Mouse (Mus musculus) forebrain, postnatal 0 days (tissue): ENCODE data around the gene Gm20517. TPM values are rescaled to one million over a fixed set of nuclear protein-coding genes. Genes with fewer than 3 reads are reported as not detected.
A peak's percentile ranks its signal among the peaks of the same experiment; 100 is the strongest.

Experiments
- ATAC-seq: fragments of 200-750 bp; cut with Nextera tagmentation; 2 replicates; pipeline ENCODE4 v1.8.0; 2017; ENCODE audit warnings: mild to moderate bottlenecking, moderate library complexity
- DNase-seq: peaks from one replicate; pipeline ENCODE4 v3.0.0-alpha.2; 2015
- H3K27ac ChIP-seq: fragments of 300-500 bp; sonication (generic); 2 replicates; pipeline ENCODE4 v1.5.1; 2014; ENCODE audit warnings: low read depth, mild to moderate bottlenecking, antibody characterized with exemption, low read length, moderate library complexity, mixed read lengths
- H3K27me3 ChIP-seq: fragments of 300-500 bp; sonication (generic); 2 replicates; pipeline ENCODE4 v1.6.1; 2014; ENCODE audit warnings: mild to moderate bottlenecking, low read length, mixed read lengths; ENCODE audit not compliant: insufficient read depth
- H3K36me3 ChIP-seq: fragments of 300-500 bp; sonication (generic); 2 replicates; pipeline ENCODE4 v1.6.1; 2014; ENCODE audit warnings: mild to moderate bottlenecking, moderate library complexity; ENCODE audit not compliant: insufficient read depth
- H3K4me1 ChIP-seq: fragments of 300-500 bp; sonication (generic); 2 replicates; pipeline ENCODE4 v1.6.1; 2014; ENCODE audit warnings: antibody characterized with exemption; ENCODE audit not compliant: insufficient read depth
- H3K4me2 ChIP-seq: fragments of 300-500 bp; sonication (generic); 2 replicates; pipeline ENCODE4 v1.6.1; 2014; ENCODE audit warnings: low read depth, mild to moderate bottlenecking, moderate library complexity
- H3K4me3 ChIP-seq: fragments of 300-500 bp; sonication (generic); 2 replicates; pipeline ENCODE4 v1.5.1; 2014; ENCODE audit warnings: low read depth, low read length, mixed read lengths
- H3K9ac ChIP-seq: fragments of 300-500 bp; sonication (generic); 2 replicates; pipeline ENCODE4 v1.6.1; 2014; ENCODE audit warnings: mild to moderate bottlenecking
- H3K9me3 ChIP-seq: fragments of 300-500 bp; sonication (generic); 2 replicates; pipeline ENCODE4 v1.6.1; 2016; ENCODE audit warnings: low read length
- CTCF ChIP-seq: sonication (generic); IDR thresholded peaks from 2 replicates; pipeline ENCODE4 v1.5.1; 2016; ENCODE audit warnings: antibody characterized with exemption, control low read depth, low read depth
- WGBS: fragments of 180-500 bp; shearing (Covaris S2); extraction: QIAGEN DNeasy Blood & Tissue Kit; methylation state at CpG from one replicate; pipeline ENCODE4 v1.1.7; 2014; 5-methylcytosine and 5-hydroxymethylcytosine counted together
- polyA plus RNA-seq: library from polyadenylated mRNA; unstranded; fragments of >200 nt; fragmentation: Nextera tagmentation; extraction: Ambion mirVana; gene quantifications from 2 replicates; pipeline ENCODE4 v1.2.1, GENCODE M21; 2015
- total RNA-seq: library from RNA; depleted of rRNA; stranded (reverse); fragments of >200 nt; gene quantifications from 2 replicates; pipeline ENCODE4 v1.2.3, GENCODE M21; 2014

Gm20517 gene
- total and polyA plus RNA-seq, 2 experiments from 2014 or later: 1.4 to 4.7 TPM

DNA sequence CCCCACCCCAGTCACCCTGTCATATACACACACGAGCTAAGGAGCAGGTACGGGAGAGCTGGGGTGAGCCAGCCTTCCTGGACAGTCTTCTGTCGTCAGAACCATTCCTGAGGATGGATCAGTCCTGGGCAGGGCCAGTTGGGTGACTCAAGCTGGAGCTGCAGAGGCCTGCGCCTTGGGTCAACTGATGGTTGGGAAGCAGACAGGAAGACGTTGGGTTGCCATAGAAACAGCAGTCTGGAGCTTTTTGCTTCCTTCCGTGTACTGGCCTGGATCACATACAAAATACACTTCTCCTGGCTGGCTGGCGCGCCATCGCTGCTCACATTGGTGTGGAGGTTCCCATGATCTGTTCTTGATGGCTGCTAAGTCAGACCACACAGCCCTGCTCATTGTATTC is 90.4 kb downstream of the Gm20517 start:
- no peak for TF ChIP-seq CTCF
- Histone ChIP-seq H3K4me1 (no peaks in the 10 kb centered on the region), H3K27me3 (no peaks in the 10 kb centered on the region), H3K27ac (peak overlapping the region; percentile 41; the same call in 1 of the 2 replicates), H3K9me3 (no peaks in the 10 kb centered on the region), H3K36me3 (peaks cover 38% of the 10 kb centered on the region), H3K4me3 (no peak overlapping the region), H3K9ac (no peak overlapping the region), H3K4me2 (no peak overlapping the region)
- peak; percentile 65 for ATAC-seq
- 74% methylated on average over 9 of the region's 9 CpGs for WGBS
- peak; percentile 24 for DNase-seq

DNA sequence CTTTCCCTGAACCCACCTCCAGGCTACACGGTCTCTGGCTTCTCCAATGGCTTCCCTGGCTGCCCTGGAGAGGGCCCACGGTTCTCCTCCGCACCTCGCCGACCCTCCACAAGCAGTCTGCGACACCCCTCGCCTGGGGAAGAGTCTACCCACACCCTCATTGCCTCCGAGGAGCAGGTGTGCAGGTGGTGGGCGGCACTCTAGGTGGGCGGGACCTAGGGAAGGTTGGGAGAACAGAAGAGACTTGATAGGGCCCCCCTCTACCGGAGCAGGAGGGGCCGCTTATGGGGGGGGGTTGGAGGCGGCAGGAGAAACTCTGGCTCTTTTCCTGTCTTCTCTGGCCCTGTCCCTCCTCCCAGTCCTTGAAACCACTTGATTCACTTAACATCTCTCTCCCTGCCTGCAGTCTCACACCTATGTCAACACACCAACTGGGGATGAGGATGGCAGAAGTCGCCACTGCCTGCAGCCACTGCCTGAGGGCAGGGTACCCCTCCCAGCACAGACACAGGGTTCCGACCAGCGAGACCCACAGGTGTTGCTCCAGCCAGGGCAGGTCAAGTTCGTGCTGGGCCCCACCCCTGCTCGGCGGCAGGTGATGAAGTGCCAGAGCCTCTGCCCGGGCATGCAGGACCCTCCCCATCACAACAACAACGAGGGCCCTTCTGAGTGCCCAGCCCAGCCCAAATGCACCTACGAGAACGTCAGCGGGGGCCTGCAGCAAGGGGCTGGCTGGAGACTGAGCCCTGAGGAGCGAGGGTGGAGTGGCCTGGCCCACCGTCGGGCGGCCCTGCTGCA is 91.4 kb downstream of the Gm20517 start:
- 54% methylated on average over 28 of the region's 28 CpGs for WGBS
- Histone ChIP-seq H3K4me1 (no peaks in the 10 kb centered on the region), H3K36me3 (peaks cover 38% of the 10 kb centered on the region), H3K4me3 (no peak overlapping the region), H3K27me3 (no peaks in the 10 kb centered on the region), H3K4me2 (no peak overlapping the region), H3K9me3 (no peaks in the 10 kb centered on the region), H3K27ac (no peak overlapping the region), H3K9ac (no peak overlapping the region)
- TF ChIP-seq CTCF: no peak
- ATAC-seq: no peak
- no peak for DNase-seq

DNA sequence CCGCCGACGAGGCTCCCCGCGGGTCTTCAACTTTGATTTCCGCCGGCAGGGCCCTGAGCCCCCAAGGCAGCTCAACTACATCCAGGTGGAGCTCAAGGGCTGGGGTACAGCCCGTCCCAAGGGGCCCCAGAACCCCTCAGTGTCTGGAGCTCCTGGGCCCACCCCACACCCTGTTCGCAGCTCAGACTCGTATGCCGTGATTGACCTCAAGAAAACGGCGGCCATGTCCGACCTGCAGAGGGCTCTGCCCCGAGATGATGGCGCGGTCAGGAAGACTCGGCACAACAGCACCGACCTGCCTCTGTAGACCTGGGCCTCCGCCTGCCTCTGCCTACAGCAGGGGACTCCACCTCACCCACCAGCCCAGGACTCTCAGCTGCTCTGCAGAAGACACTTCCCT is 92.2 kb downstream of the Gm20517 start:
- Histone ChIP-seq H3K4me1 (no peaks in the 10 kb centered on the region), H3K27me3 (no peaks in the 10 kb centered on the region), H3K4me3 (no peak overlapping the region), H3K9me3 (no peaks in the 10 kb centered on the region), H3K36me3 (peaks cover 35% of the 10 kb centered on the region), H3K27ac (no peak overlapping the region), H3K4me2 (no peak overlapping the region), H3K9ac (no peak overlapping the region)
- DNase-seq (no peak), ATAC-seq (no peak)
- no peak for TF ChIP-seq CTCF
- WGBS: 35% methylated on average over 20 of the region's 20 CpGs

DNA sequence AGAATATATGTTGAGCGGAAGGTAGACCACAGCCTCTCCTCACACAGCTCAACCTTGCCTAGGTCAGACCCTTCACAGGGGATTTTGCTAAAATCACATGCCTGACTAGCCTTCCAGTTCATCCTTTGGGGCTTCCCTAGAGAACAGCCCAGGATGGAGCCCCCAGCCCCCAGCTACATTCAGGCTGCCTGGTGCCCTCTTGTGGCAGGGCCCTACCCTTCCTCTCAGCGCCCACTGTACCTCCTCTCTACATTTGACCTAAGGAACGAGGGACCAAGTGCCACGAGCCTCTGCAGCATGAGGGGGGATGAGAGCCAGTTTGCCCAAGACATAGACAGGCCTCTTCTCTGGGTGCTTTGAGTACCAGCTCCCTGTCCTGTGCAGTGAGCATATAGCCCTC is 93.3 kb downstream of the Gm20517 start:
- 84% methylated on average over 4 of the region's 4 CpGs for WGBS
- no peak for ATAC-seq
- DNase-seq: no peak

DNA sequence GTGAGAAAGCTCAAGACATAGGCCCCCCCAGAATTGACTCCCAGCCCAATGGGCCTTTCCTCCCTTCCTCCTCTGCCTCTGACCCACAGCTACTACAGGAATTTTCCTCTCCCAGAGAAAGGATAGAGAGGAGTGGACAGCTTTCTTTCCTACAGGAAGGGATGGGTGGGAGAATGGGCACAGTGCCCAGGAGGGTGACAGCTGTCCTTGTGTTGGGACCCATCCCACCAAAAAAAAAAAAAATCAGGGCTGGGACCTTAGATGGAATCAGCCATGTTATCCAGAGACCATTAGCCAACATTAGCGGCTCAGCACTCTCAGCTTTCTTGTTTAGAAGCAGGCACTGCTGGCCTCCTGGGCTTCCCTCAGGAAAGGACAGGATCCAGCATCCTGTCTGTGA is 94.8 kb downstream of the Gm20517 start:
- TF ChIP-seq CTCF: no peak
- no peak overlapping the region for H3K4me3 ChIP-seq
- DNase-seq (no peak), ATAC-seq (no peak)
- H3K9me3 ChIP-seq: no peaks in the 10 kb centered on the region
- H3K27ac ChIP-seq: no peak overlapping the region
- no peak overlapping the region for H3K9ac ChIP-seq
- H3K4me1 ChIP-seq: no peaks in the 10 kb centered on the region
- WGBS: 82% methylated on average over 1 of the region's 1 CpGs
- H3K4me2 ChIP-seq: no peak overlapping the region
- peaks cover 17% of the 10 kb centered on the region for H3K36me3 ChIP-seq
- H3K27me3 ChIP-seq: no peaks in the 10 kb centered on the region

More for the DNA sequence above, 93.3 kb downstream of the Gm20517 start:
- no peak overlapping the region for H3K27ac ChIP-seq
- peaks cover 32% of the 10 kb centered on the region for H3K36me3 ChIP-seq
- no peaks in the 10 kb centered on the region for H3K9me3 ChIP-seq
- H3K4me3 ChIP-seq: no peak overlapping the region
- no peaks in the 10 kb centered on the region for H3K4me1 ChIP-seq
- no peaks in the 10 kb centered on the region for H3K27me3 ChIP-seq
- H3K4me2 ChIP-seq: no peak overlapping the region
- H3K9ac ChIP-seq: no peak overlapping the region
- TF ChIP-seq CTCF: peak; percentile 13; the same call in 1 of the 2 replicates

DNA sequence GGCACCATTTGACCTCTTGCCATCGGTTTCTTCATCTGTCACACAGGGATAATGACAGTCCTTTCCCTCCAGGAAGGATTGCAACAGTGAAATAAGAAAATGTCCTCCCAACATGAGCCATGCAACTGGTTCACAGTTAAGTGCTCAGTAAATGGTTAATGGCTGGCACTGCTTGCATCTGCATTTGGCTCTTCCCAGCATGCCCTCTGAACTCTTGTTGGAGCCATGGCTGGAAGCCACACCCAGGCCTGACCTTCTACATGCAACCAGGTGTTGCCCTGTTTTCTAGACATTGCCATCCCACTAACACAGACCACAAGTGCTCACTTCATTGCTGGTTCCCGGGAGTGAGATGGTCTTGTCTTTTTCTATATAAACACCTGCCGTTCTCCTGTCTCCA is 96.6 kb downstream of the Gm20517 start:
- Histone ChIP-seq H3K9me3 (no peaks in the 10 kb centered on the region), H3K4me2 (no peak overlapping the region), H3K27ac (no peak overlapping the region), H3K4me3 (no peak overlapping the region), H3K4me1 (no peaks in the 10 kb centered on the region), H3K9ac (no peak overlapping the region), H3K36me3 (peaks cover 10% of the 10 kb centered on the region), H3K27me3 (no peaks in the 10 kb centered on the region)
- DNase-seq (no peak), ATAC-seq (no peak)
- WGBS: 72% methylated on average over 3 of the region's 3 CpGs
- TF ChIP-seq CTCF: no peak

DNA sequence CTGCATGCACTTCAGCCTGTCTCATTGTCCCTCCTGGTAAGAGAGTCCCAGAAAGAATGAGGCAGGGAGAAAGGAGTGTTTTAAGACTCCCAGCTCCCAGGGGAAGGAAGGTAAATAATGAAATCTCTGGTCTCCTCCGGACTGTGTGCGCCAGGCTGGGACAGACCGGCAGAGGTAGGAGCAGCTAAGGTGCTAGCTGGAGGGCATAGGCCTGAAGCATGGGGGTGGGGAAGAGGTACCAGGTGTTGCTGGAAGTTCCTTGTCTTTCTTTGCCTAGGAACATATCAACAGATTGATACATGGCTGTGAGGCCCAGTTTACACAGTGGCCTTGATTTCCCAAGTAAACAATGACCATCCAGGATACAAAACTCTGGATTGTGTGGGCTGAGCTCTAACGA is 97.6 kb downstream of the Gm20517 start:
- no peak for TF ChIP-seq CTCF
- H3K4me2 ChIP-seq: no peak overlapping the region
- no peaks in the 10 kb centered on the region for H3K27me3 ChIP-seq
- H3K9ac ChIP-seq: no peak overlapping the region
- H3K9me3 ChIP-seq: no peaks in the 10 kb centered on the region
- 72% methylated on average over 4 of the region's 4 CpGs for WGBS
- no peak for DNase-seq
- no peaks in the 10 kb centered on the region for H3K4me1 ChIP-seq
- no peaks in the 10 kb centered on the region for H3K36me3 ChIP-seq
- no peak for ATAC-seq
- no peak overlapping the region for H3K4me3 ChIP-seq
- H3K27ac ChIP-seq: no peak overlapping the region
